Mouse (Mus musculus): ENCODE measurements around the gene Cyp4a12b.
"Not testable (repeated sequence)": the region's sequence is repeated elsewhere in the genome, so short reads cannot be mapped to it uniquely, and the experiment has no call there.

Cyp4a12b gene

GRCm38 (mm10) chr4:115411324-115411723 is at the start of gene Cyp4a12b:
Gene Cyp4a12b, plus strand, starts transcription at chr4:115411624.
- peak; percentile 17 for DNase-seq

DNA sequence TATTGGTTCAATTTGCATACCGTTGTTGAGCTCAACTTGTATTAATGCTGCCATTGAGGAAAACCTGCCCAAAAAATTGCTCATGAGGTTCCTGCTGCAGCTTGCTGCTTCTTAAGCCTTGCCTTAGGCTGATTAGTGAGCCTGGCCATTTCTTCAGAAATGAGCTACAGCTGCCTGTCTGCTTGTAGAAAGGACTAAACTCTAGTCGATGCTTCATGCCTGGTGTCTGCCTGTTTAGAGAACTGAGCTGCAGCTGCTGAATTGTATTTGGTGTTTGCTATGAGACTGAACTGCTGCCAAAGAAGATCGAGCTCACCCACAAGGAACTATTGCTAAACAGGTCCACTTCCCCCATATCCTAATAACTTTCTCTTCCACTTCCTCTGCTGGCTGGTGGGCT is 45.8 kb upstream of the Cyp4a12b start:
- DNase-seq, result not testable (repeated sequence)

DNA sequence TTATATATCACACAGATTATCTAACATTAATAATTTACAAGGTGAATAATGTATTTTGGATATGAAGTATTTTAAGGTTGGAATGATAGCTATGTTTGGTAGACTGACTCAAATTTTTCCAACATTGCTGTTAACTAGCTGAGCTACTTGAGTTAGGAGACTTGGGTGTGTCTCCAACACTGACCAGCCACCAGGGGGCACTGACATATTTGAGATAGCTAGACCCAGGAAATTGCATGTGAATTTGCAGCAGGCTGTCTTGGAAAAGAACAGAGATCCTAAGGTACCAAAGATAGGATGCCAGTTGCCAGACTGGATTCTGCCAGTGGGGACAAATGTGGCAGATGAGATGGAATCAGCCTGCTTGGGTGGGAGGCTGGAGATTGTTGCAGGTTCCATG is 43.4 kb upstream of the Cyp4a12b start:
- DNase-seq, result peak; percentile 51

DNA sequence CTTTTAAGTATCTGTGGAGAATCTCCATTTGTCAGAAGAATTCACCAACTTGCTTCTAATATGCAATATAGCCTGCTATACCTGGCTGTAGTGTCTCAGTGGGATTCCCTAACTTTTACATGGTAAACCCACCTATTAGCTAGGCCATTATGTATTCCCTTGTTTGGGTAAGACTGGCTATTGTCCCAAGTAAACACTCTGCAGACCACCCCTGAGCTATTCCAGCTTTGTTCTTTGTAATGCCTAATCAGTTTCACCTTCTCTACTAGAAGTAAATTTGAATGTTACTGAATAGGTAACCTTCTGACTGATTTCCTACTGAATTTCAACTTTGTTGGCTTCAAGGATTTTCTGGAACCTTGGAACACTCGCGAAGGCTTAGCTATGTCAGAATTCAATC is 15.2 kb upstream of the Cyp4a12b start:
- DNase-seq, result not testable (repeated sequence)

DNA sequence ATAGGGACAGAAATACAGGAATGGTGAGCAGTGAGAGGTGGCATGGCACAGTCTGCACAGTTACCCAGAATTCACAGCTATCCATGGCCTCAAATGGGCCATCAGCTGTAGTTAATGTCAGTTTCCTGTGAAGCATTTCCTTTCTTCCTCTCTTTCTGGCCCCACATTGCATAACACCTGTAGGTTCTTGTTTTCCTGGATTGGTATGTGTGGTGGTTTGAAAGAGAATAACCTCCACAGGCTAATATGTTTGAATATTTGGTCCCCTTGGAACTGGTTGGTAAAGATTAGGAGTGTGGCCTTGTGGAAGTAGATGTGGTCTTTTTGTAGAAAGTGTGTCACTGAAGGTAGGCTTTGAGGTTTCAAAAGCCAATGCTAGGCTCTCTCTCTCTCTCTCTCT is 14.5 kb upstream of the Cyp4a12b start:
- DNase-seq, result not testable (repeated sequence)

GRCm38 (mm10) chr4:115450577-115451137 is 39.2 kb downstream of the Cyp4a12b start:
- DNase-seq, result peak; percentile 19

GRCm38 (mm10) chr4:115452304-115452703 is 40.9 kb downstream of the Cyp4a12b start, which contains the start of gene Cyp4a30b:
Gene Cyp4a30b, plus strand, starts transcription at chr4:115452604.
- DNase-seq, result peak; percentile 30

GRCm38 (mm10) chr4:115473585-115473984 is 62.2 kb downstream of the Cyp4a12b start:
- DNase-seq, result not testable (repeated sequence)

- DNase-seq, result peak; percentile 72
These were observed 64.6 kb downstream of the Cyp4a12b start for GRCm38 (mm10) chr4:115476051-115476450.

DNA sequence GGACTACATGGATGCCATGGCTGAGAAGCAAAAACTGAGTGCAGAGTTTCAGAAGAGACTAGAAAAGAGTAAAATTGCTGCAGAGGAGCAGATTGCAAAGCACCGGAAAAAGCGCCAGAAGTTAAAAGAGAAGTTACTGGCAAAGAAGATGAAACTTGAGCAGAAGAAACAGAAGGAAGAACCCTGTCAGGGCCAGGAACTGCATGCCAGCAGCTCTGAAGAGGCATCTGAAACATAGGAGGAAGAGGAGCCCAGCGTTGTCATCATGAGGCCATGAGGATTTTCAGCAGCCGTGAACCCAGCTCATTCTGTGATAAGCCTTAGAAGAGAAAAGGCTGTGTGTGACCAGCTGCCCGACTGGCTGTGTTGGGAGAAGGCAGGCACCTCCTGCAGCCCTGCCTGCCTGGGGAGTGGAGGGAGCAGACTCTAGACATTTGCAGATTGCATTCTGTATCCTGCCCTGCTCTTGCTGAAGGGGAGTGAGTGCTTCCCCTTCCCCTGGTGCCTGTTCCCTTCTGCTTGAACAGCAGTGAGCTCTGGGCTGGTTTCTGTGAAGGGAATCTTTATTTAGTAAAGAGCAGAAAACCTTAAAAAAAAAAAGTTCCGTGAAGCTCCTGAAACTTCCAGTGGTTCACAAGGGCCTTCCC is 69.7 kb downstream of the Cyp4a12b start:
- DNase-seq, result no peak
